Mouse (Mus musculus): ENCODE results near the gene Ehd4. TPM values are rescaled to one million over a fixed set of nuclear protein-coding genes. Genes with fewer than 3 reads are reported as not detected.

Gene Ehd4
- total RNA-seq, 1 experiment, result 19.4 TPM

- DNase-seq (ENCODE audit: low read depth, low spot score), result no peak
- Histone ChIP-seq H3K27ac (ENCODE audit: insufficient read depth, low read depth, low read length, poor library complexity, severe bottlenecking) (no peak overlapping the region), H3K9ac (ENCODE audit: insufficient read depth, low read depth, low read length, poor library complexity, severe bottlenecking) (no peak overlapping the region), H3K4me1 (ENCODE audit: control insufficient read depth in 2 of 2, insufficient read depth in 2 of 2, low read length in 2 of 2, poor library complexity in 1 of 2) (peaks cover 0 to 8% of the 10 kb centered on the region in 2 experiments; a peak in 1 of 4 replicates), H3K4me3 (ENCODE audit: insufficient read depth in 1 of 2, low read depth in 1 of 2, low read length in 2 of 2, poor library complexity in 1 of 2, severe bottlenecking in 1 of 2) (no peak overlapping the region), H3K9me3 (ENCODE audit: control insufficient read depth, insufficient read depth, low read depth, low read length) (no peaks in the 10 kb centered on the region), H3K36me3 (ENCODE audit: control insufficient read depth, insufficient read depth, low read length, poor library complexity, severe bottlenecking) (peaks cover 8% of the 10 kb centered on the region)
- no peak for TF ChIP-seq ZC3H11A (IDR thresholded peaks at IDR 0.05; ENCODE audit: borderline replicate concordance, low read depth, low read length)
- TF ChIP-seq ZNF384 (IDR thresholded peaks at IDR 0.05; ENCODE audit: low read depth, low read length), result no peak
- TF ChIP-seq MAFK (IDR thresholded peaks at IDR 0.05; ENCODE audit: insufficient read depth, low read depth, low read length), result no peak
- in situ Hi-C loops (cut with MboI; ENCODE audit: low sequenced_read_pairs in 2 of 2, unreplicated experiment in 2 of 2), result no loop called here
These were observed 66.5 kb downstream of the Ehd4 start for GRCm38 (mm10) chr2:120087897-120088296.

GRCm38 (mm10) chr2:120087391-120087790, 67.0 kb downstream of the Ehd4 start:
- H3K36me3 ChIP-seq (ENCODE audit: control insufficient read depth, insufficient read depth, low read length, poor library complexity, severe bottlenecking), result peaks cover 8% of the 10 kb centered on the region
- no peak for DNase-seq (ENCODE audit: low read depth, low spot score)
- H3K27ac ChIP-seq (ENCODE audit: insufficient read depth, low read depth, low read length, poor library complexity, severe bottlenecking), result no peak overlapping the region
- H3K9ac ChIP-seq (ENCODE audit: insufficient read depth, low read depth, low read length, poor library complexity, severe bottlenecking), result no peak overlapping the region
- TF ChIP-seq ZNF384 (IDR thresholded peaks at IDR 0.05; ENCODE audit: low read depth, low read length), result no peak
- no peak for TF ChIP-seq ZC3H11A (IDR thresholded peaks at IDR 0.05; ENCODE audit: borderline replicate concordance, low read depth, low read length)
- no peak for TF ChIP-seq CHD2 (IDR thresholded peaks at IDR 0.05; ENCODE audit: low read depth, low read length)
- TF ChIP-seq HCFC1 (IDR thresholded peaks at IDR 0.05; ENCODE audit: borderline replicate concordance, insufficient read depth, low read length), result no peak
- no peak for TF ChIP-seq MAFK (IDR thresholded peaks at IDR 0.05; ENCODE audit: insufficient read depth, low read depth, low read length)
- no peaks in the 10 kb centered on the region for H3K9me3 ChIP-seq (ENCODE audit: control insufficient read depth, insufficient read depth, low read depth, low read length)
- peaks cover 0 to 8% of the 10 kb centered on the region in 2 experiments; a peak in 1 of 4 replicates for H3K4me1 ChIP-seq (ENCODE audit: control insufficient read depth in 2 of 2, insufficient read depth in 2 of 2, low read length in 2 of 2, poor library complexity in 1 of 2)
- in situ Hi-C loops (cut with MboI; ENCODE audit: low sequenced_read_pairs in 2 of 2, unreplicated experiment in 2 of 2), result no loop called here
- H3K4me3 ChIP-seq (ENCODE audit: insufficient read depth in 1 of 2, low read depth in 1 of 2, low read length in 2 of 2, poor library complexity in 1 of 2, severe bottlenecking in 1 of 2), result no peak overlapping the region

GRCm38 (mm10) chr2:120086038-120086437, 68.4 kb downstream of the Ehd4 start:
- H3K9ac ChIP-seq (ENCODE audit: insufficient read depth, low read depth, low read length, poor library complexity, severe bottlenecking), result no peak overlapping the region
- TF ChIP-seq ZC3H11A (IDR thresholded peaks at IDR 0.05; ENCODE audit: borderline replicate concordance, low read depth, low read length) (no peak), HCFC1 (IDR thresholded peaks at IDR 0.05; ENCODE audit: borderline replicate concordance, insufficient read depth, low read length) (no peak), CHD2 (IDR thresholded peaks at IDR 0.05; ENCODE audit: low read depth, low read length) (no peak), ZNF384 (IDR thresholded peaks at IDR 0.05; ENCODE audit: low read depth, low read length) (no peak), MAFK (IDR thresholded peaks at IDR 0.05; ENCODE audit: insufficient read depth, low read depth, low read length) (no peak)
- no peak overlapping the region for H3K27ac ChIP-seq (ENCODE audit: insufficient read depth, low read depth, low read length, poor library complexity, severe bottlenecking)
- in situ Hi-C loops (cut with MboI; ENCODE audit: low sequenced_read_pairs in 2 of 2, unreplicated experiment in 2 of 2), result no loop called here
- no peaks in the 10 kb centered on the region for H3K9me3 ChIP-seq (ENCODE audit: control insufficient read depth, insufficient read depth, low read depth, low read length)
- peaks cover 3% of the 10 kb centered on the region for H3K36me3 ChIP-seq (ENCODE audit: control insufficient read depth, insufficient read depth, low read length, poor library complexity, severe bottlenecking)
- DNase-seq (ENCODE audit: low read depth, low spot score), result no peak
- no peak overlapping the region for H3K4me3 ChIP-seq (ENCODE audit: insufficient read depth in 1 of 2, low read depth in 1 of 2, low read length in 2 of 2, poor library complexity in 1 of 2, severe bottlenecking in 1 of 2)
- H3K4me1 ChIP-seq (ENCODE audit: control insufficient read depth in 2 of 2, insufficient read depth in 2 of 2, low read length in 2 of 2, poor library complexity in 1 of 2), result peaks cover 0 to 8% of the 10 kb centered on the region in 2 experiments; a peak in 1 of 4 replicates

GRCm38 (mm10) chr2:120084593-120085361, 69.6 kb downstream of the Ehd4 start:
- Histone ChIP-seq H3K9me3 (ENCODE audit: control insufficient read depth, insufficient read depth, low read depth, low read length) (no peaks in the 10 kb centered on the region), H3K4me1 (ENCODE audit: control insufficient read depth in 2 of 2, insufficient read depth in 2 of 2, low read length in 2 of 2, poor library complexity in 1 of 2) (peaks cover 0 to 8% of the 10 kb centered on the region in 2 experiments; a peak in 1 of 4 replicates), H3K4me3 (ENCODE audit: insufficient read depth in 1 of 2, low read depth in 1 of 2, low read length in 2 of 2, poor library complexity in 1 of 2, severe bottlenecking in 1 of 2) (no peak overlapping the region), H3K27ac (ENCODE audit: insufficient read depth, low read depth, low read length, poor library complexity, severe bottlenecking) (no peak overlapping the region), H3K9ac (ENCODE audit: insufficient read depth, low read depth, low read length, poor library complexity, severe bottlenecking) (no peak overlapping the region), H3K36me3 (ENCODE audit: control insufficient read depth, insufficient read depth, low read length, poor library complexity, severe bottlenecking) (no peaks in the 10 kb centered on the region)
- DNase-seq (ENCODE audit: low read depth, low spot score), result no peak
- peak; percentile 10; the same call in 1 of the 2 replicates for TF ChIP-seq ZC3H11A (IDR thresholded peaks at IDR 0.05; ENCODE audit: borderline replicate concordance, low read depth, low read length)
- TF ChIP-seq MAFK (IDR thresholded peaks at IDR 0.05; ENCODE audit: insufficient read depth, low read depth, low read length), result no peak
- in situ Hi-C loops (cut with MboI; ENCODE audit: low sequenced_read_pairs in 2 of 2, unreplicated experiment in 2 of 2), result no loop called here

Measured in ES-E14 (cell line).